Mouse (Mus musculus) spleen, postnatal 14 days (tissue): ENCODE measurements around the gene Fam78a.

Experiments used
- DNase-seq, 2 experiments: peaks; one replicate each; pipeline ENCODE4 v3.0.0; 2021 to 2022; ENCODE audit warnings: low spot score in 2 of 2

Gene Fam78a

DNA sequence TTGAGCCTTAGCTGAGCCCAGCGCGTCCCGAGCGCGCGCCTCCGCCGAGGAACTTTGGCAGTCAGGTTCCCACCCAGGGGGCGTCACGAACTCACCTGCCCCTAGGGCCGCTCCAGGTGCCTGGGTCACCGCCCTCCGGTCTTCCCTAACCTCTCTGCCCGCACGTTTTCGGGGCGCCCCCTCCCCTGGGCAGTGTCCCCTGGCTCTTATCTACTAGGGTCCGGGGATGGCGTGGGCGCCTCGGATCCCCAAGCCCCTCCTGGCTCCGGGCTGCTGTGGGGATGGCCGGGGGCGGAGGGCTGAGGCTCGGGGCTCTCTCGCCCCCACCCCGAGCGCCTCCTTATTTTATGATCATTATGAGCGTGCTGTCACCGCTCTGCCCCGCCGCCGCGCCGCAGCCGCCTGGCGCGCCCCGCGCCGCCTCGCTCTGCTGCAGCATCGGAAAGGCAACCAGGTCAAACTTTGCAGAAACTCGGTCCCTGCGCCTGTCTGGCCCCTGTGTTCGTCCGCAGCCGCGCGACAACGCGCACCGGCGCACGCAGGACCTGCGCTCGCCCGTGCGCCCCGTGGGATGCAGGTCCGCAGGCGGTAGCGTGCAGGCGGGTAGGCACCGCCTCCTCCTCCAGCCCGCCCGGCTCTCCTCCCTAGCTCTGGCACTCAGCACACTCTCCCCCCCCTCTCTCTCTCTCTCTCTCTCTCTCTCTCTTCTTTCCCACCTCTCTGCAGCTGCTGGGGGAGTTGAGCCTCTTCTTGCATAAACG lies at the start of gene Fam78a:
Gene Fam78a, minus strand, starts transcription at position 747 of the 761 bp plus-strand sequence.
- DNase-seq: peak; percentile 47 to 50

DNA sequence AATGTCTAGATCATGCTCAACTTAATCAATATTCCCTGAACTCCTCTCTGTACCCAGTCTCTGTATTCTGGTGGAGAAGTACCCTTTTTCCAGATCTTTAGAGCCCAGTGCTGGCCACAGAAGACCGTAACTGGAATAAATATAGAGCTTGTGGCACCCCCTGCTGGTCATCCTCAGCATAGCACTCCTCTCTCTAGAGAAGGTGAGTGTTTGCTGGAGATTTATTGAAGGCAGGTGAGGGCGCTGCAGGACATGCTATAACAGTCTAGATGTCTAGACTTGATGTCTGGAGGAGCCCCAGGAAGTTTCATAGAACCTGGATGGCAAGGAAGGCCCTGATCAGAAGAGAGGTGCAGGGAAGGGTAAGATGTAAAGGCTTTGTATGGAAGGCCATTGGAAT lies 49.4 kb upstream of the Fam78a start:
- DNase-seq: peak; percentile 86 to 91

DNA sequence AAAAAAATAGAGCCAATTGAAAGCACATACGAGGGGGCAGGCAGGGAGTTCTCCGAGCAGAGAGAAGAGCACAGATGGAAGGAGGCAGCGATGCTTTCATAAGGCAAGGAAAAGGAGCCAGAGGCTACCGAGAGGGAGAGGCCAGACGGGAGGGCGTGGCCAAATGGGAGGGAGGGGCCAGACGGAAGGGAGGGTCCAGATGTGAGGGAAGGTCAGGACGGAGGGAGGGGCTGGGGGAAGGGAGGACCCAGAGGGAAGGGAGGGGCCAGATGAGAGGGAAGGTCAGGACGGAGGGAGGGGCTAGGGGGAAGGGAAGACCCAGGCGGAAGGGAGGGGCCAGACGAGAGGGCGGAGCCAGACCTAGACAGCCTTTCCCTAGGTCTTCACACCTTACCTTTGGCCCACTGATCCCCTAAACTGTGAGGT lies 47.9 kb upstream of the Fam78a start:
- peak; percentile 80 to 83 for DNase-seq

DNA sequence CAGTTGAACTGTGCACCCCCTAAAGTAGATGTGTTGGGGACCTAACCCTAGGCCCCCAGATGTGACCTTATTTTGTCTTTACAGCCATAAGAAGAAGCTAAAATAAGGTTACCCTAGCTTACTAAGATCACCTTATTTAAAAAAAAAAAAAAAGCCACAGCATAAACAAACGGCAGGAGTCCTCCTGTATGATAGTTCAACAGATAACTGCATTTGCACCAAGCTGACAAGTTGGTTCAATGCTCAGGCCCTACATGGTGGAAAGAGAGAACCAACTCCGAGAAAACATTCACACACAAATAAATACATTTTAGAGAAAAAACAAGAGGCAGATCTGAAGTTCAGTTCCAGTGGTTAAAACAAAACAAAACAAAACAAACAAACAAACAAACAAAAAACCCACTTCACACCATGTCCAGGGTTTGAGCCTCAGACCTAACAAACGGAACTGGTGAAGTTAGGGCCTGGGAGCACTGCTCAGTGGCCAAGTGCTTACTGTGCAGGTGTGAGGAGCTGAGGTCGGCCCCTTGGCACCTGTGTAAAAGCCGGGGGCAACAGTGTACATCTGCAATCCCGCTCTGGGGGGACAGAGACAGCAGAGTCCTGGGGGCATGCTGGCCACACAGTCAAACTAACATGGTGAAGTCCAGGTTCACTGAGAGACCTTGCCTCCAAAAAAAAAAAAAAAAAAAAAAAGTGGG lies 47.4 kb upstream of the Fam78a start:
- DNase-seq: no peak

DNA sequence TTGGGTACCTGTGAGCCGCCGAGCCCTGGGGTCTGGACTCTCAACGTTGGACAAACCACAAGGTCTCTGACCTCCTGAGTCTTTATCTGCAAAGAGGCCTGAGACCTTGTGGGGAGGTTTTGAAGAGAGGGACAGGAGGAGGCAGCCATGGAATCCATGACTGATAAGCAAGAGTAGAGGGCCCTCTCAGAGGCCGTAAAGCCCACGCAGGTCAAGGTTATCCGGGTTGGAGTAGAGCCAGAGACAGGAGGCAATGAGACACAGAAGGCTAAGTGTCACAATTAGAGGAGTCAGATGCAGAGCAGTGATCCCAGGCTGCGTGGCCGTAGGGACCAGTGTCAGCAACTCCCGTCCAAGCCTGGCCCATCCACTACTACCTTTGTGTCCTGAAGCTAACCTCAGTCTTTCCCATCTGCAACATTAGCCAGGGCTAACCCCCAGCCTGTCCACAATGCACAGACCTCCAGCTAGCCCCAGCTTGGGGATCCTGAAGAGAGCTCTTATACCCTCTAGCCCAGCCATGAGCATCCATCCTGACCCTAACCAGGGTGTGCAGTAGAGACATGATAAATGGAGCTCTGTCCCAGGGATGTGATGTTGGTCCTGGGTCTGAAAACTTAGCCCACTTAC lies 46.7 kb upstream of the Fam78a start:
- no peak for DNase-seq

DNA sequence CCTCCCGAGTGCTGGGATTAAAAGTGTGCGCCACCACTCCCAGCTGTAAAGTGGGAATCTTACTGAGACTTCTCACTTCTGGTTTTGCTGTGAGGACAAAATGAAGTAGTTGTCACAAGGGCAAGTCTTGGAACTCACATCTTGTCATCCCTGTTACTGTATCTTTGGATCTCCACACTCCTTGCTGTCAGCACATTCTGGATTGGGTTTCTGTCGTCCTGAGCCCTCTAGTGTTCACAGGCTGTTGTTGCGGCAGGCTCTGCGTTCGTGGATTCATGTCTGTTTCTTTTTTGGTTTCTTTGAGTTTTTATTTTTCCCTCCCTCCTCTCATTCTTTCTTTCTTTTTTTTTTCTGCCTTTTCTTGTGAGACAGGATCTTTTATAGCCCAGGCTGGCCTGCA lies 45.8 kb upstream of the Fam78a start:
- peak; percentile 51 to 59 for DNase-seq

DNA sequence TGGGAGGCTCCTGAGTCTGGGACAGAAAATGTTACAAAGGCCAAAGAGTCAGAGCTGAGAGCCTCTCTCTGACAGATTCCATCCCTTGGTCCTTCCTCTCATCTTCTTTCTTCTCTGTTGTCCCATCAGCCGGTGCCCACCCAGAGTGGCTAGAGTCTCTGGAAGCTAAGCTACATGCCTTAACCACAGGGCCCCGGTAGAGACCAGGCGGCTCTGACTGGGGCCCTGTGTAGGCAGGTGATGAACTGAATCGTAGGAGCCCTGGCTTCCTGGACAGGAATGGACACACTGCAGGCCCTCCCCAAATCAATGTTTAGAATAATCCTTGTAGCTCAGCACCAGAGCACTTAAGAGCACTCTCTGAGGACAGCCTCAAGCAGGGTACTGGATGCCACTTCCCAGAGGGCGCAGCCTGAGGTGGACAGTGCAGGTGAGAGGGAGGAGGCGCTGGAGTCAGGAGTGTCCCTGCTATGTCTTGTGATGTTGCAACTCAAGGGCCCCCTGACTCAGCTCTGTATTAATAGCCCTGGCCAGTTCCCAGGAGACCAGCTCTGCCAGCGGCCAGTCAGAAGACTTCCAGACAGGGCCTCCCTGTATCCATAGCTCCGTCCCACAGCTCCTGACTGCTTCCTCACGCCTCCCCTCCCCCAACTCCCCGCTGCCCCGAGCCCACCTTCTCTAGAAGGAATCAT lies 44.9 kb upstream of the Fam78a start:
- DNase-seq: no peak

DNA sequence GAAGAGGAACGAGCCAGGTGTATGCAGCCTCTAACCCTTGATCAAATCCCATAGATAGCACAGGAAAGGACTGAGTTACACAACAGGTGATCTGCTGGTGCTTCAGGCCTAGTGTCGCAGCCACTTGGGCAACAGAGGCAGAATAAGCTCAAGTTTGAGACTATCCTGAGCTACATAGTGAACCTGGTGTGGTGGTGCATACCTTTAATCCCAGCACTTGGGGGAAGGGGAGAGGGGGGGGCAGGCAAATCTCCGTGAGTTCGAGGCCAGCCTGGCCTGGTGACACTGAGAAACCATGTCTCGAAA lies 43.8 kb upstream of the Fam78a start:
- DNase-seq: no peak

DNA sequence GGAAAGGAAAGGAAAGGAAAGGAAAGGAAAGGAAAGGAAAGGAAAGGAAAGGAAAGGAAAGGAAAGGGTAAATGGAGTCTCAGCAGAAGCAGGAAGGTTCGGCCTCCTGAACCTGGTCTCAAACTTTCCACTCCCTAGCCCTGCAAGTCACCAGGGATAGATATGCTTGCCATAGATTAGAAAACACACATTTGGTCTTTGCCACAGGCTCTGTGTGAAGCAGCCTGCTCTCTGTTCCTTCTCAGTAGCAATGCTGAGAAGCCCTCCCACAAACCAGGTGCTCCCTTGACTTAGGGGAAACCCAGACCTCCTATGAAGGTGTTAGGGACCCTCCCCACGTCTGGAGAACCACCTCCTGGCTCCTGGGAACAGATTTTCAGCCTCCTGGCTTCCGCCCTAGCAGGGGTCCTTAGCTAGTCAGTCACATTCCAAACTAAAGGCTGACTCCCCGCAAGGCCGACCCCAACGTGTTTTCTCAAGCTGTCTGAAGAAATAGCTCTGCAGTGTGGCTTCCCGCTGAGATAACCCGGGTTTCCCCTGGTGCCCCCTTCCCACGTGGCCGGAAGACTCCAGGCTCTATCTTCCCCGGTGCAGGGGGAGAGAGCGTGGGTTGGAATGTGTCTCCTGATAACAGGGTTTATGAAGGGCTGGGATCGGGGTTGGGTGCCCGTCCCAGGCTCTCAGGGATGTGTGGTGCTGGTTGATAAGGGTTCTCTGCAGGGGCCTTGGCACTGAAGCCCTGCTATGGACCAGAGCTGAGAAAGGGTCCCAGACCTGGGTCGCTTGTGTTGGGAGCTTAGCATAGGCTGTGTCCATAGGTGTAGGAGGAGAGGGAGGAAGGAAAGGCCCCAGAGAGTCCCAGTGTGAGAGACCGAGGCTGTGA lies 43.2 kb upstream of the Fam78a start:
- peak; percentile 67 to 72 for DNase-seq

DNA sequence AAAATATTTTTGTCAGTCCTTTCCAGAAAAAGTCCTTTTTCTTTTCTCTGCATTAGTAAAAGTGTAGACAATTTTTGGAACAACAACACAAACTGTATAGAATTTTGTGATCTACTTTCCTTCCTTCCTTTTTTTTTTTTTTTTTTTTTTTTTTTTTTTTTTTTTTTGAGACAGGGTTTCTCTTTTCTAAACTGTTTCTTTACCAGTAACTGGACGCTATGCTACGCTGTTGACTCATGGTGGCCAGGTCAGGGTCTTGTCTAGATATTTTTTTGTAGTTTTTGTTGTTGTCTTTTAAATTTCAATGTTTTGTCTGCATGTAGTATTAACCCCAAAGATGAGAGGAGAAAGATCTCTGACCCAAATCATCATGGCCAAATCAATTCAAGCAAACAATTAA lies 37.1 kb upstream of the Fam78a start:
- no peak for DNase-seq

DNA sequence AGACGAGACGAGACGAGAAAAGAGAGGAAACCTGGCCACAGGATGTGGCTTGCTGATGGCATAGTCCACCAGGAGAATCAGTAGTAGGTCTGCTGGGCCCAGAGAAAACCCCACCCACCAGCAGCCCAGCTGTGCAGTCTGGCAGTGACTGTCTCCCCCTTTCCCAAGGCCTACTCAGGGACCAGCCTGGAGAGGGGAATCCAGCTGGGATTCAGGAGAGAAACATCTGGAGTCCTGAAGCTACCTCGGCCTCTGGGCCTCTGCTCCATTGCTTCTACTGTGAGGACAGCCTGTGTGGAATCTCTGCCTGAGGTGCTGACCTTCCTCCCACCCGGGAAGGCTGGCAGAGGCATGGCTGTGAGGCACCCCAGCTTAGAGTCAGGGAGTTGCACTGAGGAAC lies 36.5 kb upstream of the Fam78a start:
- no peak for DNase-seq

DNA sequence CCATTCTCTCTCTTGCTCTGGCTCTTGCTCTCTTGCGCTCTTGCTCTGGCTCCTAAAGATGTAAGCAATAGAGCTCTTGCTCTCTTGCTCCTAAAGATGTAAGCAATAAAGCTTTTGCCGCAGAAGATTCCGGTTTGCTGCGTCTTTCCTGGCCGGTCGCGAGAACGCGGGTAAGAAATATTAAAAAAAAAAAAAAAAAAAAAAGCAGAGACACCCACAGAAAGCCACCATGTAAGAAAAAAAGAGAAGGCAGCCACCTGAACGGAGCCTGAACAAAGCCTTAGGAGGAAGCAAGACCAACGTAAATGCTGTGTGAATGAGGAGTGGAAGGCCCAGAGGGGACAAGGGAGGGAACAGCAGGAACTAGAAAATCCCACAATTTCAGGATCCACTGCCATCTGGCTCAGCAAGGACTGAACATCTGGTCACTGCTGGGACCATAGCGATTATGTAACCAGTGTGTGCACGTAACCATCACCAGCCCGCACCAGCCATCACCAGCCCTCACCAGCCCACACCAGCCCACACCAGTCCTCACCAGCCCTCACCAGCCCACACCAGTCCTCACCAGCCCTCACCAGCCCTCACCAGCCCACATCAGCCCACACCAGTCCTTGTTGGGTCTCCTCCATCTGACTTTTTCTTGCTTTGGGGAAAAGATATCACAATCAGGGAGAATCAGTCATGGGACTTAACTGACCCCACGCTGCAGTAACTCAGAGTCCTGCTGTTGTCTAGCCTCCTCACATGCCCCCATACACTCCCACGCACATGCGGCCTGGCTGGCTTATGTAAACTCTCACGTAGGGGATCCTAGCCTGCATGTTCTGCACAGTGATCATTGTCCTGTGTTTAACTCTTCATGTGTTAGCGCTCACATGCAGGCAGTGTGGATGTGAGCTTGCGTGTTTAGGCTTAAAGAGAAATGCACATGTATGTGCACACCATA lies 35.4 kb upstream of the Fam78a start:
- no peak for DNase-seq

DNA sequence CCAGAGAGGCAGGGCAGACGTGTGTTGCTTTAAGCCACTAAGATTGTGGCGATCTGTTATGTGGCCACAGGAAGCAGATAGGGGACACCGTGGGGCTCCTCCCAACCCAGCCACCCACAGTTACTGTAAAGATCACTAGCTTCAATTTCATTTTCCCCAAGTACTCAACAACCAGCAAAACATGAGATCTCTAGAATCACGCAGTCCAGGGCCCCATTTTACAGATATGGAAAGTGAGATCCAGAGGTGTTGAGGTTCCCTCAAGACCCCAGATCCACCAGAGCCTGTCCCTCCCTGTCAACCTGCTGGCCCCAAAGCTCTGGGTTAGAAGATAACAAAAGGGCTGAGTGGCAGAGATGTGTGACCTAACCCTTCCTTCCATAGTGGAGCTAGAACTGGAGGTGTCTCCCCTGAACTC lies 31.2 kb upstream of the Fam78a start:
- no peak for DNase-seq

DNA sequence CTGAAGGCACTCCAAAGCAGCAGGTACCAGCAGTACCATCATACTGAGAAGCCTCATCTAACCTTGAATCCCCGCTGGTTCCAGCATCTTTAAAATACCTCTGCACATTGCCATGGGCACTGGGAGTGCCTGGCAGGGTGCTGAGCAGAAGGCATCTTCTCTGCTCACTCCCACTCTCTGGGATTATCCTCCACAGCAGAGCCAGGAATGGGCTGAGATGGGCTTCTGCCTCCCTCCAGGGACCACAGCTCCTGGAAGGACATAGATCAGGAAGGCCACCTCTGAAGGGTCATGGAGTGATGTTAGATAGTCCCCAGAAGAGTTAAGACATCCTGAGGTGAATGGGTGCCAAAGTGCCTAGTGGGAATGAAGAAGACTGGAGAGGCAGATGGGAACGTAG lies 27.9 kb upstream of the Fam78a start:
- no peak for DNase-seq

DNA sequence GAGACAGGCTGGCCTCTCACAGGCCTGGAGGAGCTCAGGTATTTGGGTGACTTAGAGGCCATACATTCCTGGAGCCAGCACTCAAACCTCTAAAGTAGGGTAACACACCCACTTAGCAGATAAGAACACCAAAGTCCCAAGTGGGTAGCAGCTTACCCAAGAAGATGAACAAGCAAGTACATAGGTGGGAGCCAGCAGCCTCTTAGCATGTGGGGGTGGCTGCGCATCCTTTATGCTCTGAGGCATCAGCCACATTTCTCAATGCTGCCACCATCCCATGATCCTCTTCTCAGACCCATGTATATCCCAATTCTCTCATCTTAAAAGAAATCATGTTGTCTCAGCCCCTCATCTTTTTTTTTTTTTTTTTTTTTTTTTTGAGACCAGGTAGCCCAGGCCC lies 26.6 kb upstream of the Fam78a start:
- DNase-seq: no peak

DNA sequence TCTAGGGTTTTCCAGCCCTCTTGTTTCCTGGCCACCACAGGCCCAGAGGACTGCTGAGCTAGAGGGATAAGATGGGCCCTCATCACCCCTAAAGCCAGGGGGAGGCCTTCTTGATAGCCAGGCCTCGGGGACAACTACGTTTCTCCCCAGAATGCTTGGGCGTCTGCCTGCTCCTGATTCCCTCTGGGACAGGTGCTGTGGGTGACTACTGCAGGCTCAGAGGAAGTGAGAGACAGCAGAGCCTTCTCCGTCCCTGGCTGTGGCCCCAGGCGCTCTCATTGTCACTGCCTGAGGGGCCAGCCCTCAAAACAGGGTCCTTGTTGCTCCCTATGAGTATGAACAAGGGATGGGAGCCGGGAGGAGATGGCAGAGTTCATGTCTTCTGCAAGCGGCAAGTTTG lies 21.3 kb upstream of the Fam78a start:
- no peak for DNase-seq

DNA sequence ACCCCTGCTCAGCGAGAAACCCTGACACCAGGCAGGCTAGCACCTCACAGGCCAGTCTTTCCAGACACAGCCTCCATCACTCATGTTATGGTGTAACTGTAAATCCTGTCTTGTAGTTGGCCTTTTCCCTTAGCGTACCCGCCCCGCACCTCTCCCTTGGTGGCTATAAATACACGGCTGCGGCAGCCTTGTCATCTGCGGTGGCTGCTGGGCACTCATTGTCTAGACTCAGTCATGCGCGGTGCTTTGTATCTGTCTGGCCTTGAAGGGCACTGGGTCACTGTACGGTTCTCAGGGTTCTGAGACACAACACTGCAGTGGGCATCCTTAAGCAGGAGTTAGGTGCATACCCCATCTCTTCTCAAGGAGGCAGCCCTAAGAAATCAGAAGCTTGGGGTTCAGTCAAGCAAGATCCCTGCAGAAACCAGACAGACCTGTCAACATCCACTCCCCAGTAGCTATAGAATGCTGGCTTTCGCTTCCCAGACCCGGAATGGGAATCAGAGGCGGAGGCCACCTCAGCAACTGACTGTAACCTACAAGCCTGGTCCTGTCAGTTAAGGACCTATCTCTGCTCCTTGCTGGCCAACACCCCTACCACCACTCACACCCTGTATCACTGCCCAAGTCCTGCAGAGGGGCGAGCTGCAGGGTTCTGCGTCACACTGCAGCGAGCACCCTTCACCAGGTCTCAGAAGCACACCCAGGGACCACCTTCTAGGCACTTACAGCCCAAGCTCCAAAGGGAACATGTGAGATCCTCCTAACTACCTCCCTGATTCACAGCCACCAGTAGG lies 20.7 kb upstream of the Fam78a start:
- no peak for DNase-seq

DNA sequence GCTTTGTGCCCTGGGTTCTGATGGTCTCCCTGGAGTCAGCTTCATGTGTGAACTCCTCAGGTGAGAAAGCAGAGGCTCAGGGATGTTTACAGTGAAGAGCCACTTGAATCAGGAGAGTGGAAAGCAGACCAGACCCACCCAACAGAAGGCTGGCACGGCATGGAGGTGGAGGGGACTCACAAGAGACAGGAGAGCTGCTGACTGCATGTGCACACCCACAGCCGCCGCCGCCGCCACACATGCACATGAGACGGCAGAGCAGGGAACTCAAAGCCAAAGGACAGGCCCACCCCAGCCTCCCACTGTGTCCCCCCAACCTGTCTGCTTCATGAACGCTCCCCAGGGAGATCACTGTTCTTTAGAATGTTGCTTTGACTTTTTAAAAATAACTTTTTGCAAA lies 19.5 kb upstream of the Fam78a start:
- no peak for DNase-seq

DNA sequence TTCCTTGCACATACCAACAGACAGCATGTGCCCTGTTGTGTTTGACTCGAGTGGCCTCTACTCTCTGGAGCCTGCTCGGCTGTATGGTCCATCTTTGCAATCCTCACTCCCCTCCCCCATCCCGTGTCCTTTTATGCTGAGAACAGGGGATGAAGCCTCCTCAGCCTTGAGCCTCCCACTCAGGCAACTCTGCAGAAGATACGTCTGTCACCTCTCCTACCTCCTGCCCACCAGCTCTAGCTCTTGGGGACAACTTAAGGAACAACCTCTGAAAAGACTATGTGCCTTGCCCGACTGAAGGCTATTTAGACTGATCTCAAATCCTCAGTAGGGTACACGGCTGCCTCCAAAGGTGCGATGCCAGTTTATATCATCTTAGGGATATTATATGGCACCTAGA lies 18.9 kb upstream of the Fam78a start:
- no peak for DNase-seq

DNA sequence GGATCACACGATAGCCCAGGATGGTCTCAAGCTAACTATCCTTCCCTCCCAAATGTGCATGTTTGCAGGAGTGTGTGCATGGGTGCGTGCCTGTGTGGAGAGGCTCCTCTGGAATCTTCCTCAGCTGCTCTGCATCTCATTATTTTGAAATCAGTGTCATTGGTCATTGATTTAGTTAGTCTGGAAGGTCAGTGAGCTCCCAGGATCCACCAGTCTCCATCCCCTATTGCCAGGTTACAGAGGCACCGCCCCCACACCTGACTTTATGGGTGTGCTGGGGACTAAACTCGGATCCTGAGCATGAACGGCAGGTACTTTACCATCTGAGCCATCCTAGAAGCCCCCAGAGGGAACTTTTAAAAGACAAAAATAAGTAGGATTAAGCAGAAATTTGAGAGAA lies 18.3 kb upstream of the Fam78a start:
- no peak for DNase-seq
